Mouse (Mus musculus) liver, postnatal 0 days (tissue): ENCODE results near the gene Rpsa.

Experiments
- CTCF ChIP-seq: sonication (generic); IDR thresholded peaks from 2 replicates; pipeline ENCODE4 v1.5.1; 2016; ENCODE audit warnings: antibody characterized with exemption, low read depth
- EP300 ChIP-seq: IDR thresholded peaks from 2 replicates; pipeline ENCODE4 v1.6.1; 2016; ENCODE audit warnings: antibody characterized with exemption, low read depth, mild to moderate bottlenecking

DNA sequence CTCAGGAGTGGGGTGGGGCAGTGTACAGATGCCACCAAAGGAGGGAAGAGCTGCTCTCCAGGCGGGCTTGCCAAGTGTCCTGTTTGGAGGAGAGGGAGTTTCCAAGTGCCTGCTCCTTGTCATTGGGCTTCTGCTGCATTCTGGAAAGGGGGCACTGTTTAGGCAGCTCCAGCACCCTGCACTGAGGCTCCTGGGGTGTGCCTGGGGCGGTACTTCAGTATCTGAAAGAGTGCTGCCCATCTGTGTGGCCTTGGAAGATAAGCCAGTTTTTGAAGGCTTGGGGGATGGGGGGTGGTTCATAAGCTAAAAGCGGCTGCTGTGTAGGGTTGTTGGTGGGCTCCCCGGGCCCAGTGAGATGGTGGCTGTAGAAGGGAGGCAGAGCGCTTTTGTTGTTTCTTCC, 11.9 kb upstream of the Rpsa start:
- TF ChIP-seq CTCF: peak; percentile 52
- peak; percentile 93 for TF ChIP-seq EP300
